Mouse (Mus musculus): Measurements from ENCODE around the gene Olfr809. TPM values are rescaled to one million over a fixed set of nuclear protein-coding genes. Genes with fewer than 3 reads are reported as not detected.

Gene Olfr809
- polyA plus RNA-seq, 1 experiment from 2014 or later = not detected

Small RNA genes within 50 kb of the gene (microRNA-seq; reads per million reads assigned to microRNA genes)
- gene Gm24485 = not detected

Other genes starting within 250 kb of the Olfr809 start
- gene Olfr792, start 235.5 kb upstream of the Olfr809 start, polyA plus RNA-seq (2015; fragmentation: Nextera tagmentation; extraction: Ambion mirVana) = not detected in 2 replicates
- not detected in 2 replicates for gene Olfr794, start 207.0 kb upstream of the Olfr809 start, polyA plus RNA-seq (2015; fragmentation: Nextera tagmentation; extraction: Ambion mirVana)
- gene Olfr796, start 162.1 kb upstream of the Olfr809 start, polyA plus RNA-seq (2015; fragmentation: Nextera tagmentation; extraction: Ambion mirVana) = not detected in 2 replicates
- gene Olfr798, start 146.7 kb upstream of the Olfr809 start, polyA plus RNA-seq (2015; fragmentation: Nextera tagmentation; extraction: Ambion mirVana) = not detected in 2 replicates
- not detected in 2 replicates for gene Olfr799, start 137.2 kb upstream of the Olfr809 start, polyA plus RNA-seq (2015; fragmentation: Nextera tagmentation; extraction: Ambion mirVana)
- not detected in 2 replicates for gene Olfr800, start 116.9 kb upstream of the Olfr809 start, polyA plus RNA-seq (2015; fragmentation: Nextera tagmentation; extraction: Ambion mirVana)
- gene Olfr801, start 100.8 kb upstream of the Olfr809 start, polyA plus RNA-seq (2015; fragmentation: Nextera tagmentation; extraction: Ambion mirVana) = not detected in 2 replicates
- gene Olfr802, start 86.5 kb upstream of the Olfr809 start, polyA plus RNA-seq (2015; fragmentation: Nextera tagmentation; extraction: Ambion mirVana) = not detected in 2 replicates
- gene Olfr803, start 80.4 kb upstream of the Olfr809 start, polyA plus RNA-seq (2015; fragmentation: Nextera tagmentation; extraction: Ambion mirVana) = not detected in 2 replicates
- gene Olfr804, start 71.4 kb upstream of the Olfr809 start, polyA plus RNA-seq (2015; fragmentation: Nextera tagmentation; extraction: Ambion mirVana) = not detected in 2 replicates
- not detected in 2 replicates for gene Olfr805, start 45.3 kb upstream of the Olfr809 start, polyA plus RNA-seq (2015; fragmentation: Nextera tagmentation; extraction: Ambion mirVana)
- not detected in 2 replicates for gene Olfr806, start 32.7 kb upstream of the Olfr809 start, polyA plus RNA-seq (2015; fragmentation: Nextera tagmentation; extraction: Ambion mirVana)
- gene Olfr807, start 16.8 kb upstream of the Olfr809 start, polyA plus RNA-seq (2015; fragmentation: Nextera tagmentation; extraction: Ambion mirVana) = not detected in 2 replicates
- gene Olfr808, start 9.2 kb upstream of the Olfr809 start, polyA plus RNA-seq (2015; fragmentation: Nextera tagmentation; extraction: Ambion mirVana) = not detected in 2 replicates
- gene Olfr810, start 20.3 kb downstream of the Olfr809 start, polyA plus RNA-seq (2015; fragmentation: Nextera tagmentation; extraction: Ambion mirVana) = not detected in 2 replicates
- not detected in 2 replicates for gene Olfr811, start 29.8 kb downstream of the Olfr809 start, polyA plus RNA-seq (2015; fragmentation: Nextera tagmentation; extraction: Ambion mirVana)
- gene Olfr812, start 71.5 kb downstream of the Olfr809 start, polyA plus RNA-seq (2015; fragmentation: Nextera tagmentation; extraction: Ambion mirVana) = not detected in 2 replicates
- gene Olfr813, start 80.7 kb downstream of the Olfr809 start, polyA plus RNA-seq (2015; fragmentation: Nextera tagmentation; extraction: Ambion mirVana) = not detected in 2 replicates
- not detected in 2 replicates for gene Olfr814, start 105.2 kb downstream of the Olfr809 start, polyA plus RNA-seq (2015; fragmentation: Nextera tagmentation; extraction: Ambion mirVana)
- not detected in 2 replicates for gene Olfr815, start 131.2 kb downstream of the Olfr809 start, polyA plus RNA-seq (2015; fragmentation: Nextera tagmentation; extraction: Ambion mirVana)
- not detected in 2 replicates for gene Olfr816, start 141.0 kb downstream of the Olfr809 start, polyA plus RNA-seq (2015; fragmentation: Nextera tagmentation; extraction: Ambion mirVana)
- not detected in 2 replicates for gene Olfr818, start 174.5 kb downstream of the Olfr809 start, polyA plus RNA-seq (2015; fragmentation: Nextera tagmentation; extraction: Ambion mirVana)
- gene Olfr819, start 192.6 kb downstream of the Olfr809 start, polyA plus RNA-seq (2015; fragmentation: Nextera tagmentation; extraction: Ambion mirVana) = not detected in 2 replicates
- gene Olfr247, start 201.5 kb downstream of the Olfr809 start, polyA plus RNA-seq (2015; fragmentation: Nextera tagmentation; extraction: Ambion mirVana) = not detected in 2 replicates
- not detected in 2 replicates for gene Gm10310, start 210.4 kb downstream of the Olfr809 start, polyA plus RNA-seq (2015; fragmentation: Nextera tagmentation; extraction: Ambion mirVana)
- not detected in 2 replicates for gene Olfr820, start 238.0 kb downstream of the Olfr809 start, polyA plus RNA-seq (2015; fragmentation: Nextera tagmentation; extraction: Ambion mirVana)